Mouse (Mus musculus) liver, adult (tissue): ENCODE data around the gene Zfp831.

Source experiments
- GATA4 ChIP-seq: IDR thresholded peaks from 2 replicates; pipeline ENCODE4 v1.6.1; 2014; ENCODE audit warnings: mild to moderate bottlenecking, low read length; ENCODE audit not compliant: insufficient replicate concordance

Gene Zfp831

GRCm38 (mm10) chr2:174613921-174614441 lies 29.4 kb upstream of the Zfp831 start:
- no peak for TF ChIP-seq GATA4

DNA sequence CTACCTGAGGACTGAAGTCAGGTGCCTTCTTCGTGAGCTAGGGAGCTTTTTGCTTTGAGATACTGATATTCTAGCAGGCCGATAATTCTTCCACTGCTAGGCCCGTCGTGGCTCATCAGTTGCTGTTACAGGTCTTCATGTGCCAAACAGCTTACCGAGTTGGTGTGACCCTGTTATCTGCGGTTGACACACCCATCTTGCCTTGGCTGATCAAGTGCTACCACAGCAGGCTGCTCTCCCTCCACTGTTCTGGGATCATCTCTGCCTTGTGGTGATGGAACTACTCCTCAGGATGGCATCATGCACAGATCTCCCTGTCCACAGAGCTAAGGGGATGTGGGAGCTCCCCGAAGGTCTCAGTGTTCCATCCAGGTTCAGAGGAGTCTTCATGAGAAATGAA lies 21.5 kb upstream of the Zfp831 start:
- no peak for TF ChIP-seq GATA4

GRCm38 (mm10) chr2:174624430-174624829 lies 18.9 kb upstream of the Zfp831 start:
- TF ChIP-seq GATA4, result no peak

DNA sequence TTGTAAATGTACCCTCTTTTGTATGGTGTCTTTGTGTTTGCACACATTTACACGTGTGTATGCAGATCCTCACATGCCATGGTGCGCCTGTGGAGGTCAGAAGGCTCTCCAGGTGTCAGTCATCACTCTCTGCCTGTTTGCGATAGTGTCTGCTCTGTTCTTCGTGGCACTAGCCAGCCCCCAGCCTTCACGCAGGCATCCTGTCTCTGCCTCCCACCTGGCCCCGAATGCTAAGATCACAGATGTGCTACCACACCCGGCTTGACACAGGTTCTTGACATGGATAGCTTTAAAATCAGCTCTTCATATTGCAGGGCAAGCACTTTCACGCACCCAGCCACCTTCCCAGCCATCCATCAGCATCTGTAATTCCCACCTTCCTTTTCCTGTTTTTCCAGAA lies 16.3 kb upstream of the Zfp831 start:
- TF ChIP-seq GATA4, result no peak

GRCm38 (mm10) chr2:174629299-174629850 lies 14.0 kb upstream of the Zfp831 start:
- TF ChIP-seq GATA4, result no peak

- TF ChIP-seq GATA4, result no peak
Measured at GRCm38 (mm10) chr2:174636750-174637149, 6.6 kb upstream of the Zfp831 start.

- TF ChIP-seq GATA4, result no peak
Measured at GRCm38 (mm10) chr2:174644975-174645374, 1.6 kb downstream of the Zfp831 start.

DNA sequence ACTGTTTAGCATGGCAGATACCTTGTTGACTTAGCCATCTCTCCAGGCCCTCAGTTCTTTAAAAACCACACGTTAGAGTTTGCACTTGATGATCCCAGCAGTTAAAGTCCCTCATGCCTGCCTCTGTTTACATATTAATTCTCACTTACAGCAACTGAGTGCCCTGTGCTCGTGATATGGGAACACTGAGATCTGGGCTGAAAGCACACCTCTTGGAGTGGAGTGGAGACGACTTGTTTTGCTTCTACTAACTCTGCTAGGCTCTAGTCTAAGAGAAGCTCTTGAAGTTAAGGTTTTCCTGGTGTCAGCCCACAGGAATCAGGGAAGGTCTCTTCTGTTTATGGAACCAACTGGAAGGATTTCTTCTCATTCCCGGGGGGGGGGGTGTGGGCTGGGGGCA lies 9.5 kb downstream of the Zfp831 start:
- no peak for TF ChIP-seq GATA4

DNA sequence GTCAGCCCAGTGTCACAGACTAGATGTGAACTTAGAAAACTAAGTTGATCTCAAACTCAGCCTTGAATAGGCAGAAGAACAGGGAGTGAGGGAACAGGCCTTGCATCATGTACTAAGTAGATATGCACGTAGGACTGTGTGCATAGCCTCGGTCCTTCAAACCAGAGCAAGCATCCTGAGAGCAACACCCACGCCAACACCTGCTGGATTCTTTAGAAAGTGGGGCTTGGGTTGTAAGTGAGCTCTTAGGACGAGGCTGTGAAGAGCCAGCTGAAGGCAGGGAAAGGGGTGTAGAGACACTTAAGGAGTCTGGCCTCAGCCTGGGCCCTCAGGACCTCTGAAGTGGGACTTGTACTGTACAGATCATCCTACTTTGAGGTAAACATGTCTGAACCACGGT lies 12.0 kb downstream of the Zfp831 start:
- no peak for TF ChIP-seq GATA4

- TF ChIP-seq GATA4, result no peak
Measured at GRCm38 (mm10) chr2:174658229-174658844, 15.0 kb downstream of the Zfp831 start.

DNA sequence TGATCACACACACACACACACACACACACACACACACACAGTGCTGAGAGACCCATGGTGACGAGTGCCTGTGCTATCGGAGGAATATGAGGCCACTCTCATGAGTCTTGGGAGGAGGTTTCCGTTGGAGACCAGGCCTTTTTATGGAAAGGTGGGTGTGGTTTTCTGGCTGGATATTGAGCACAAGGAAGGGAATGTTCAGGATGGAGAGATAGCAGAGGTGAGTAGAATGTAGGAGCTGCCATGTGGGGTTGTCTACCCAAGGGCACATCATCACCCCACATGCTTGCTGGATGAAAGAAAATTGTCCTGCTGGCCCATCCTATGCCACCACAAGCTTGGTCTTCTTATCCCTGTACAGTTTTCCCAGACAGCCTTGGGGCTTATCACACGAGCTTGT lies 16.5 kb downstream of the Zfp831 start:
- TF ChIP-seq GATA4, result no peak

DNA sequence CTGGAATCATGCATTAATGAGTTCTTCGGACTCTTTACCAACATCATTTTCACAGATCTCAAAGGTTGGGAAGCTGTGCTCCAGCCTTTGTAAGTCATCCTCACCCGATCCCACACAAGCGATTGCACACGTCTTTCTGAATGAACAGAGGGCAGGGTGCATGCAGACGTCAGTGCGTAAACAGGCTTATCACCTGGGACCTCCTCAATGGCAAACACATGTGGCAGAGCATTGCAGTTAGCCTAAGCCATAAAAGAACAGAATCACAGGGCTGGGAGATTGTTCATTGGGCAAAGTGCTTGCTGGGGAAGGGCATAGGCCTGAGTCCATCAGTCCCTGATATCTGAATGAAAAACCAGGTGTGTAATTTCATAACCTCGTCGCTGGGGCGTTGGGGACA lies 17.0 kb downstream of the Zfp831 start:
- no peak for TF ChIP-seq GATA4

- no peak for TF ChIP-seq GATA4
Measured at GRCm38 (mm10) chr2:174661436-174662171, 18.3 kb downstream of the Zfp831 start.

- TF ChIP-seq GATA4, result no peak
Measured at GRCm38 (mm10) chr2:174662593-174662992, 19.3 kb downstream of the Zfp831 start.

DNA sequence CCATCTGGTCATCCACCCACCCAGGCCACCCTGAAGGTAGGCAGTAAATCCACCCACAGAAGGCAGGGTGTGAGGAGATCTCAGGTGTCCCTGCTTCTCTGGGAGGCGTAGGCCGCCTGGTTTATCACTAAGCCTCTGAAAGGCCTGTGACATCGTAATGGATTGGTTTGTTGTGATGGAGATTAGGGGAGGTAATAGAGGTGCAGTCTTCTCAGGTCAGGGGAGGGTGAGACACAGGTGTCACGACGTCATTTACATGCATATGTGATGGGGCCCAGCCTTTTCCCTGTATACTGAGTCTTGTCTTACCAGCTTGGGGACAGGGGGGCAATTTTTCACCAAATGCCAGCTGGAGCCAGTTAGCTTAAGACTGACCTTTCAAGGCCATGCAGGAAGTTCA lies 22.1 kb downstream of the Zfp831 start:
- no peak for TF ChIP-seq GATA4

DNA sequence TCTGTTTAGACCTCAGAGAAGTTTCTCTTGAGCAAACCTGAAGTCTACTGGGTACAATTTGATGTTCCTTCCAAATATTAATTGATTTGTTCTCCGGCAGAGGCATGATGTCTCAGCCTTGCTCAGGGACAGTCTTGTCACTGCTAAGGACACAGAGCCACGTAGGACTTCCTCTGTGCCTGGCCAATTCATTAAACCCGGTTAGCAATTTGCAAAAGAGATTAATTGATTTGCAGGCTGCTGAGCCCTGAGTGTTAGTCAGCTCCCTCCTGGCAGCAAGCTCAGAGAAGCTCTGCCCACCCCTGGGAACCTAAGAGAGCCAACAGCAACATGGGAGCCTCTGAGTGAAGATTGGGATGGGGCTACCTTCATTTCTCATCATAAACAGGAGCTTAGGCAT lies 25.5 kb downstream of the Zfp831 start:
- no peak for TF ChIP-seq GATA4
